Mouse (Mus musculus) limb, embryonic 12.5 days (tissue): ENCODE results near the gene Fbxw2. TPM values are rescaled to one million over a fixed set of nuclear protein-coding genes. Genes with fewer than 3 reads are reported as not detected.

Source experiments
- ATAC-seq: fragments of 200-750 bp; cut with Nextera tagmentation; 2 replicates; pipeline ENCODE4 v1.8.0; 2017; ENCODE audit warnings: low read depth, moderate TSS enrichment; ENCODE audit not compliant: insufficient number of reproducible peaks, insufficient read depth, low FRiP score, low TSS enrichment
- H3K27ac ChIP-seq: fragments of 300-500 bp; sonication (generic); 2 replicates; pipeline ENCODE4 v1.5.1; 2016; ENCODE audit warnings: mild to moderate bottlenecking, moderate library complexity
- H3K27me3 ChIP-seq: fragments of 300-500 bp; sonication (generic); 2 replicates; pipeline ENCODE4 v1.6.1; 2016; ENCODE audit warnings: mild to moderate bottlenecking, moderate library complexity
- H3K36me3 ChIP-seq: fragments of 300-500 bp; sonication (generic); 2 replicates; pipeline ENCODE4 v1.6.1; 2016; ENCODE audit warnings: mild to moderate bottlenecking, moderate library complexity
- H3K4me1 ChIP-seq: fragments of 300-500 bp; sonication (generic); replicated peaks from 2 replicates; pipeline ENCODE4 v1.6.1; 2016
- H3K4me2 ChIP-seq: fragments of 300-500 bp; sonication (generic); 2 replicates; pipeline ENCODE4 v1.6.1; 2016; ENCODE audit warnings: mild to moderate bottlenecking, moderate library complexity
- H3K4me3 ChIP-seq: fragments of 300-500 bp; sonication (generic); replicated peaks from 2 replicates; pipeline ENCODE4 v1.5.1; 2016; ENCODE audit warnings: mild to moderate bottlenecking
- H3K9ac ChIP-seq: fragments of 300-500 bp; sonication (generic); replicated peaks from 2 replicates; pipeline ENCODE4 v1.6.1; 2016; ENCODE audit warnings: mild to moderate bottlenecking, moderate library complexity
- H3K9me3 ChIP-seq: fragments of 300-500 bp; sonication (generic); 2 replicates; pipeline ENCODE4 v1.6.1; 2016; ENCODE audit warnings: mild to moderate bottlenecking, moderate library complexity
- WGBS: fragments of 180-500 bp; shearing (Covaris S2); methylation state at CpG from one replicate; pipeline ENCODE4 v1.1.7; 2016; 5-methylcytosine and 5-hydroxymethylcytosine counted together
- polyA plus RNA-seq: library from polyadenylated mRNA; unstranded; fragments of >200 nt; fragmentation: Nextera tagmentation; extraction: Ambion mirVana; gene quantifications from 2 replicates; pipeline ENCODE4 v1.2.1, GENCODE M21; 2016

The Fbxw2 gene
- polyA plus RNA-seq = 83.0 and 86.8 TPM in 2 replicates

DNA sequence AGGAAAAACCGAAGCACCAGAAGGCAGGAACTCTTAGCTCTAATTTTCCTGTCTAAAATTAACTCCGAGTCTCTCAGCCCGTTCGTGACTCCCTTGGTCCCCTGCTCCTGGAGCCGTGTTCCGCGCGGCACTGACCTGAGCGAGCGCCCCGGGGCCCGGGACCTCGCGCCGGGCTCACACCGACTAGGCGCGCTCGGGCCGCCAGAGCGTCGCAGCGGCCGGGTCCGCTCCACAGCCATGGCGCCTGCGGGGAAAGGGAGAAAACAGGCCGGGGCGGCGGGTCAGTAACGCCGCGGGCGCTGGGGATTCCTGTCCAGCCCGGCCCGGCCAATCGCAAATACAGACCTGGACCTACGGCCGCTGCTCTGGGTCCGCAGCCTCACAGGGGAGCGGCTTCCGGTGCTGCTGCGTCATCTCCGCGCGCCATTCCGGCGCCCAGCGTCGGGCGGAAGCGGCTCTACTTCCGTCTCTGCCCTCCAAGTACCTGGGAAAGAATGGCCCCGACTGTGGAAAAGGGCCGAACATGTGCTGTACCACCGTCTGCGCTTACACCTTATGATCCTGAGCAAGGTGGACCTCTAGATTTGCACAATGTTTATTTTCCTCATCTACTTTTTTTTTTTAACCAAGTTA, at the start of gene Fbxw2:
TSS of gene Fbxw2 (minus strand) at position 485 of the 633 bp plus-strand sequence.
- under 1% methylated on average over 51 of the region's 57 CpGs for WGBS
- Histone ChIP-seq H3K36me3 (peaks cover 14% of the 10 kb centered on the region), H3K9ac (peak within 1 kb of the TSS; percentile 95), H3K4me1 (peaks cover 19% of the 10 kb centered on the region), H3K27ac (peak within 1 kb of the TSS; percentile 83), H3K4me3 (peak within 1 kb of the TSS; percentile 97), H3K4me2 (peak within 1 kb of the TSS; percentile 84), H3K9me3 (no peaks in the 10 kb centered on the region), H3K27me3 (no peaks in the 10 kb centered on the region)
- ATAC-seq = peak; percentile 92

DNA sequence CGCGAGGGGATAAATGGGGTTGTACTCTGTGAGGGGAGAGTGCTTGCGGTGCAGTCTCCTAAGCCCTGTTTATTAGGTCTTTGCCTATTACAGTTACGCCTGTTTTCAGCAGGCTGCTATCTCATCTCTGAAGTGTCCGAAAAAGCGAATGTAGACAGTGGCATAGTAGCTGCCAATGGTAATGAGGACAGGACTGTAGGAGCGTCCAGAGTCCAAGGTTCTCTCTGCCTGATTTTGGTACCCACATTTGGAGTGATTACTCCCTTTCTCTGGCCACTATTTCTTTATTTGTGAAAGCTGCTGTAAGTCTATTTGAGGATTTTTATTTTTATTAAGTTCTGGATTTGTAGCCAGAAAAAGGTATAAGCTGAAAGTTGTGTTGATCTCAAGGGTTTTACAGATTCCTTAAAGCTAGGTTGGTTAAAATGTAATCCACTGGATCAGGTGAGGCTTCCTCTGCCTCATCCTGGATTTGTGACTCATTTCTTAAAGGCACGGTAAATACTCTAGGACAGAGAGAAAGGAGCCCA, 48.8 kb upstream of the Fbxw2 start, which contains the start of gene Psmd5:
TSS of gene Psmd5 (minus strand) at position 153 of the 530 bp plus-strand sequence.
- WGBS = 12% methylated on average over 8 of the region's 8 CpGs
- no peak for ATAC-seq
- H3K36me3 ChIP-seq = no peaks in the 10 kb centered on the region
- H3K4me1 ChIP-seq = peaks cover 13% of the 10 kb centered on the region
- H3K4me3 ChIP-seq = peak within 1 kb of the TSS; percentile 28
- no peak within 1 kb of the TSS for H3K27ac ChIP-seq
- H3K9ac ChIP-seq = 0 out of 2 replicates have a peak within 1 kb of the TSS, but pooled peaks have one; percentile 12
- H3K9me3 ChIP-seq = no peaks in the 10 kb centered on the region
- H3K4me2 ChIP-seq = peak within 1 kb of the TSS; percentile 46
- H3K27me3 ChIP-seq = peaks cover 56% of the 10 kb centered on the region

DNA sequence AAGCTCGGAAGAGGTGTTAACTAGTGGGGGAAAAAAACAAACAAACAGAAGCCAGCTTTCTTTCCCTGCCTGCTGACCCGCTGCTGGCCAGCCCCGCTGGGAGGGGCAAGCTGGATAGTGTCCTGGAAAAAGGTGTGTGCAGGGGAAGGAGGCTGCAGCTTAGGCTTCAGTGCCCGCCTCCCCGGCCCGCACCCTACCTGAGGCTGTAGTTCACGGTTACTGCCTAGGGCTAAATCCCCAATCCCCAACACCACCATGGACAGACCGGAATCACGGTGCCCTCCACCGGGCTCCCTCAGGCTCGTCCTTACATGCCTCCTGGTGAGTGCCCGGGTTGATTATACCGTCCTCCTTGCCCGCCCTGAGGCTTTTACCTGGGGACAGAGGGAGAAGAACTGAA, 48.2 kb upstream of the Fbxw2 start, which contains the start of gene Cutal:
TSS of gene Cutal (plus strand) at position 126 of the 400 bp plus-strand sequence.
- Histone ChIP-seq H3K4me1 (peaks cover 19% of the 10 kb centered on the region), H3K27ac (no peak within 1 kb of the TSS), H3K4me2 (peak within 1 kb of the TSS; percentile 46), H3K4me3 (peak within 1 kb of the TSS; percentile 28), H3K27me3 (peaks cover 52% of the 10 kb centered on the region), H3K36me3 (no peaks in the 10 kb centered on the region), H3K9ac (0 out of 2 replicates have a peak within 1 kb of the TSS, but pooled peaks have one; percentile 12), H3K9me3 (no peaks in the 10 kb centered on the region)
- WGBS = 2% methylated on average over 14 of the region's 14 CpGs
- ATAC-seq = no peak

DNA sequence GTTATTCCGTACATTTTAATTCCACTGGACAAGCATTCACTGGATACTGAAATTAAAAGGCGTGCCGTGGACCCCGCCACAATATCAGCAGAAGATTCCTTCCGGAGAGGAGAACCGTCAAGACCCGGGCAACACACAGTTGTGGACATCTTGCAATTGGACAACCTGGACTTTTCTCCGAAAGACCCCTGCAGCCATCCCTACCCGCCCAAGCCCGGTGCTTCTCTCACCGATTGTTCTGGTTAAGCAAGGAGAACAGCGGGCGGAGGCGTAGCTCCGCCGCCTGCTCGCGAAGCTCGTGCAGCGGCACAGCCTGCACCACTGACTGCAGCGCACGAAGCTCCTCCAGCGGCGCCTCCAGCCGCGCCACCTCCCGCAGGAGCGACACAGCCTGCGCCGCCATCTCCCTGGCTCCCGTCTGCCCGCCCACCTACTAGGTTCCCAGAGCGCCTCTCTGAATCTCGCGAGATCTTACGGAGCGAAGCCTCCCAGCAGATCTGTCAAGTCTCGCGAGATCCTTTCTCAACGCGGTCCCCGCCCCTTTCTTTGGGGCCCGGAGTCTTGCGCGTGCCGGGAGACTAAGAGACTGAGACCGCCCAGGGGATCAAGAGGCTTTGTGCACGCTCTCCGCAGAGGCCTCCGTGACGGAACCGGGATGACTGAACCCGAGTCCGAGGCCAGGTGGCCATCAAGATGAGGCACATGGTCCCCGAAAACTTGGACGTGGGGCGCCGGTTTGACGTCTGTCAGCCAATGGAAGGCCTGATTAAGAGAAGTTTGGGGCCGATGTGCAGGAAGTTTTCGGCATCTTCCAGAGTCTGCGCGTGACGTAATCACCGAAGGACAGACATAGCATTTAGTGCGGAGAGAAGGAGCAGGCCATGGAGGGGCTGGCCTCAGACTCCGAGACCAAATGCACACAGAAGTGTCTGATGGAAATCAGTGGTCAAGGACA, 44.7 kb upstream of the Fbxw2 start:
- Histone ChIP-seq H3K9me3 (no peaks in the 10 kb centered on the region), H3K9ac (peak overlapping the region; percentile 94), H3K4me2 (peak overlapping the region; percentile 75), H3K4me1 (peaks cover 25% of the 10 kb centered on the region), H3K4me3 (peak overlapping the region; percentile 81), H3K27ac (peak overlapping the region; percentile 95), H3K36me3 (peaks cover 8% of the 10 kb centered on the region; the same call in 1 of the 2 replicates), H3K27me3 (peaks cover 31% of the 10 kb centered on the region)
- ATAC-seq = peak; percentile 96
- WGBS = 1% methylated on average over 66 of the region's 67 CpGs

DNA sequence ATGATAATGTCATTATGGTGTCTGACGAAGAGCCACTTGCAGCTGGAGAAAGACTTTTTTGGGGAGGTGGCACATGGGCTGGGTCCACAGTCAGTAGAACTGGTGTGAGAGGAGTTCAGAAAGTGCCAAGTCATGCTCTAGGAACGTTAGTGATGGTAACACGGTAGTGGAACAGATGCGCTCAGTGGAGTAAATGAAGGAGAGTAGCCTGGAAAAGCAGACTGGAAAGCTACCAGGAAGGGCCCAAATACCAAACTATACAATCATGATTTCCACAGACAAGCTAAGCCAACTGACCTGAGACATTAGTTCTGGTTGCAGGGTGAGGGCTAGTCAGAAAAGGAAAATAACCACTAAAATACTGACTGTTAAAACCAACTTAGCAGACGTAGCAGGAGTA, 43.6 kb upstream of the Fbxw2 start:
- H3K27ac ChIP-seq = no peak overlapping the region
- peaks cover 25% of the 10 kb centered on the region for H3K27me3 ChIP-seq
- H3K36me3 ChIP-seq = peaks cover 19% of the 10 kb centered on the region
- 45% methylated on average over 5 of the region's 5 CpGs for WGBS
- peak overlapping the region; percentile 81 for H3K4me3 ChIP-seq
- no peaks in the 10 kb centered on the region for H3K9me3 ChIP-seq
- no peak for ATAC-seq
- H3K4me1 ChIP-seq = peaks cover 25% of the 10 kb centered on the region
- peak overlapping the region; percentile 94 for H3K9ac ChIP-seq
- peak overlapping the region; percentile 75 for H3K4me2 ChIP-seq

DNA sequence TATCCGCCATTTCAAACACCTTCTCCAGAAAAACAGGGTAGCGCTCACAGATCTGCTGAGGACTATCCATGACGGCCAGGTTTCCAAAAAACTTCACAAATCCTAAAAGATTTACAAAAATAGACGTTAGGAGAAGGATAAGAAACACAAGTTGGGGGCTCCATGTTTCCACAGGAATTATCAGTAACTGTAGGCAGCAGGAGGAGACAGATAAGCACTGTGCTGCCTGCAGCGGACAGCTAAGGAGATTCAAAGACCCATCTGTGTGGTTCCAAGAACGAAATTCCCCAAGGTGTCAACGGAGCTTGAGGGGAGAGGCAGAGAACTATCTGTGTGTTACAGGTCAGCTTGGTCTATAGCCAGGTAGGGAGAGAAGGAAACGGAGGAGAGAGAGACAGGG, 31.6 kb upstream of the Fbxw2 start:
- no peak for ATAC-seq
- H3K4me2 ChIP-seq = no peak overlapping the region
- peaks cover 91% of the 10 kb centered on the region for H3K36me3 ChIP-seq
- 95% methylated on average over 8 of the region's 8 CpGs for WGBS
- H3K27me3 ChIP-seq = no peaks in the 10 kb centered on the region
- H3K27ac ChIP-seq = no peak overlapping the region
- no peaks in the 10 kb centered on the region for H3K9me3 ChIP-seq
- H3K4me3 ChIP-seq = no peak overlapping the region
- H3K9ac ChIP-seq = no peak overlapping the region
- no peaks in the 10 kb centered on the region for H3K4me1 ChIP-seq

DNA sequence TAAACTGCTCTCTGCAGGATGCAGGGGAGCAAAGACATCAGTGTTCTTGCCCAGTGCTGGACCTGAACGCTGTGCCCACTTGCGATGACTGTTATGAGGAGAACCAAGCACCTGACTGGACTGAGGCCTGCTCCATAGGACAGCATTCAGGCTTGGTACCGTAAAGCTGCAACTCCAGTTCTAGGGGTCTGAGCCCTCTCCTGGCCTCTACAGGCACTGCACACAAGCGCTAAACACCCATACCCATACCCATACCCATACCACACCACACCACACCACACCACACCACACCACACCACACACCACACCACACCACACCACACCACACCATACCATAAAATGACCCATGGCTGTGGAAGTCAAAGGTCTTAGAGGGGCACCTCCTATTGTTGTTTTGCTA, 29.2 kb upstream of the Fbxw2 start:
- Histone ChIP-seq H3K27me3 (no peaks in the 10 kb centered on the region), H3K36me3 (peaks cover 99% of the 10 kb centered on the region), H3K9me3 (no peaks in the 10 kb centered on the region), H3K4me2 (no peak overlapping the region), H3K27ac (no peak overlapping the region), H3K4me1 (no peaks in the 10 kb centered on the region), H3K9ac (no peak overlapping the region), H3K4me3 (no peak overlapping the region)
- 90% methylated on average over 4 of the region's 4 CpGs for WGBS
- no peak for ATAC-seq

DNA sequence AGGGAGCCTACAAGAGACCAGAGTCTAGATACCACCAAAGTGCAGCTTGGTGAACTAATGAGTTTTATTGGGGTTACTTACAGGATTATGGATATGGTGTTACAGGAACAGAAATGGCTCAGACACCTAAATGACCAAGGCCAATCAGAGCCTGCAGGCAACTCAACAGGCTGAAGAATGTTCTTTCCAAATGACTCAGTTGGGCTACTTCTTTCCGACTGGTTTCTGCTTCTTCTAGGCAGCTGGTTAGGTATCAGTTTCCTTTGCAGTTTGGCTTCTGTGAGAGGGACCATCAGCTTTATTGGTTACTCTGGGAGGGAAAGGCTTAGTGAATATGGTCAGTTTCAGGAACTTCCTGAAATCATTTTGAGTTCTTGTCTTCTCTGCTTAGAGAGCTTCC, 21.6 kb upstream of the Fbxw2 start:
- no peak overlapping the region for H3K4me2 ChIP-seq
- WGBS = 81% methylated on average over 1 of the region's 1 CpGs
- no peak overlapping the region for H3K27ac ChIP-seq
- no peaks in the 10 kb centered on the region for H3K27me3 ChIP-seq
- ATAC-seq = no peak
- H3K4me1 ChIP-seq = no peaks in the 10 kb centered on the region
- H3K4me3 ChIP-seq = no peak overlapping the region
- no peak overlapping the region for H3K9ac ChIP-seq
- H3K9me3 ChIP-seq = no peaks in the 10 kb centered on the region
- H3K36me3 ChIP-seq = peaks cover 38% of the 10 kb centered on the region

DNA sequence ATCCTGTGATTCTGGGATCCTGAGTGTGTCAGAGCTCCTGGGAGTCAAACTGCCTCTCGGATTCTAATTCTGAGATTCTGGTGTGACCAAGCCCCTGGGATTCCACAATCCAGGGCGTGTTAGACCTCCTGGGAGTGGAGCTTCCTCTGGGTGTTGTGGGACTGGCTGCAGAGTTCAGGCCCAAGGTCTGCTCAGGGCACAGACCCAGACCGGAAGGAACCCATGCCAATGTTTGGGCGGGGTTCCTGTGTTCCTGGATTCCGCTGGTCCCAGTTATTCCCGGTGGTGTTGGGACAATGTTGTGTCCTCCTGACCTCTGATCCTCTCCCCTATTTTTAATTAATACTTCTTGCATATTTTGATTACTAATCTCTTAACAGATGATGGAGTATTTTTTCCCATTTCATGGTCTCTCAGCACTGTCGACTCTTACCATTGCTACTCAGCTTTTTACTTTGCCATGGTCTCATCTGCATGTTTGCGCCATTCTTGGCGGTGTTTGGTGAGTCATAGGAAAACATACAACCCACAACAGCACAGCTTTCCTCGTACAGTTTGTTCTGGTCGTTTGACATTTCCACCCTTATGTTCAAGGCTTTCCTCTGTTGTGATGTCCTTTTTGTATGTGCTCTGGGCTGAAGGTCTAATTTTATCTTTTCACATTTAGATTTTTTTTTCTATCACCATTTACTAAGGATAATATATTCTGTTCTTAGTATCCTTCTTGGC, 17.3 kb upstream of the Fbxw2 start:
- Histone ChIP-seq H3K4me2 (no peak overlapping the region), H3K9me3 (no peaks in the 10 kb centered on the region), H3K27me3 (no peaks in the 10 kb centered on the region), H3K4me1 (no peaks in the 10 kb centered on the region), H3K36me3 (no peaks in the 10 kb centered on the region), H3K27ac (no peak overlapping the region), H3K4me3 (no peak overlapping the region), H3K9ac (no peak overlapping the region)
- no peak for ATAC-seq
- WGBS = 81% methylated on average over 11 of the region's 11 CpGs

DNA sequence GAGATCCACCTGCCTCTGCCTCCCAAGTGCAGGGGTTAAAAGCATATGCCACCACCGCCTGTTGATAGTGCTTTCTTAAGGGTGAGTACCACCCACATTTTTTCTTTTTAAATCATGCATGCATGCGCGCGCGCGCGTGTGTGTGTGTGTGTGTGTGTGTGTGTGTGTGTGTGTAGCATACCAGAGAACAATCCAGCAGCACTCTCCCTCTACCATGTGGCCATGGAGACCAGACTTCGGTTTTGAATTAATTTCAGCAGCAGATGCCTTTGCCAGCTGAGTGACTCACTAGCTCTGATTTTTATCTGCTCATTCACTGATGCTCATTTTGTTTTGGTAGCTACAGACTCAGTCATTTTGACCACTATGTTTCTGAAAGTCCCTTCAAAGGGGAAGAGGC, 15.6 kb upstream of the Fbxw2 start:
- WGBS = 94% methylated on average over 8 of the region's 8 CpGs
- Histone ChIP-seq H3K27me3 (no peaks in the 10 kb centered on the region), H3K9me3 (no peaks in the 10 kb centered on the region), H3K4me2 (no peak overlapping the region), H3K4me1 (no peaks in the 10 kb centered on the region), H3K27ac (no peak overlapping the region), H3K4me3 (no peak overlapping the region), H3K36me3 (no peaks in the 10 kb centered on the region), H3K9ac (no peak overlapping the region)
- no peak for ATAC-seq
